Mouse (Mus musculus) neural tube, embryonic 10.5 days (tissue): Measurements from ENCODE around the gene March1.

Source experiments
- DNase-seq: peaks from one replicate; pipeline ENCODE4 v3.0.0-alpha.2; 2017; ENCODE audit warnings: low spot score; ENCODE audit errors: extremely low spot score

The March1 gene

GRCm38 (mm10) chr8:65982039-65982438 lies 364.3 kb downstream of the March1 start:
- DNase-seq: no peak

GRCm38 (mm10) chr8:65987665-65988064 lies 370.0 kb downstream of the March1 start:
- DNase-seq: no peak

- DNase-seq: no peak
Measured at GRCm38 (mm10) chr8:66022815-66023214, 405.1 kb downstream of the March1 start.

GRCm38 (mm10) chr8:66033651-66034050 lies 416.0 kb downstream of the March1 start:
- no peak for DNase-seq

- no peak for DNase-seq
Measured at GRCm38 (mm10) chr8:66034429-66034828, 416.7 kb downstream of the March1 start.

- DNase-seq: no peak
Measured at GRCm38 (mm10) chr8:66094152-66094551, 476.5 kb downstream of the March1 start.

- no peak for DNase-seq
Measured at GRCm38 (mm10) chr8:66098148-66098547, 480.4 kb downstream of the March1 start.

GRCm38 (mm10) chr8:66119294-66119693 lies 501.6 kb downstream of the March1 start:
- no peak for DNase-seq

GRCm38 (mm10) chr8:66159648-66160047 lies 541.9 kb downstream of the March1 start:
- no peak for DNase-seq

GRCm38 (mm10) chr8:66166835-66167234 lies 549.1 kb downstream of the March1 start:
- no peak for DNase-seq

GRCm38 (mm10) chr8:66167405-66168173 lies 549.9 kb downstream of the March1 start:
- no peak for DNase-seq

GRCm38 (mm10) chr8:66179336-66179735 lies 561.6 kb downstream of the March1 start:
- no peak for DNase-seq

- DNase-seq: no peak
Measured at GRCm38 (mm10) chr8:66181265-66181664, 563.6 kb downstream of the March1 start.

GRCm38 (mm10) chr8:66182257-66182656 lies 564.6 kb downstream of the March1 start:
- DNase-seq: no peak

- DNase-seq: no peak
Measured at GRCm38 (mm10) chr8:66183454-66183853, 565.8 kb downstream of the March1 start.

- DNase-seq: no peak
Measured at GRCm38 (mm10) chr8:66185226-66185625, 567.5 kb downstream of the March1 start.

GRCm38 (mm10) chr8:66194416-66194815 lies 576.7 kb downstream of the March1 start:
- no peak for DNase-seq

- DNase-seq: no peak
Measured at GRCm38 (mm10) chr8:66200169-66200568, 582.5 kb downstream of the March1 start.

- DNase-seq: no peak
Measured at GRCm38 (mm10) chr8:66203814-66204438, 586.2 kb downstream of the March1 start.

- DNase-seq: no peak
Measured at GRCm38 (mm10) chr8:66209553-66209952, 591.9 kb downstream of the March1 start.

- no peak for DNase-seq
Measured at GRCm38 (mm10) chr8:66210294-66210693, 592.6 kb downstream of the March1 start.

- no peak for DNase-seq
Measured at GRCm38 (mm10) chr8:66219974-66220373, 602.3 kb downstream of the March1 start.

GRCm38 (mm10) chr8:66229931-66230330 lies 612.2 kb downstream of the March1 start:
- DNase-seq: no peak
